Mouse (Mus musculus) cerebellum, adult 2 months (tissue): ENCODE results near the gene Acadl. TPM values are rescaled to one million over a fixed set of nuclear protein-coding genes. Genes with fewer than 3 reads are reported as not detected.

ENCODE experiments used
- DNase-seq, 2 experiments: peaks; one replicate each; pipeline ENCODE4 v3.0.0; 2021
- H3K27ac ChIP-seq: fragments of 200-500 bp; 2 replicates; pipeline ENCODE4 v1.5.1; 2012; ENCODE audit warnings: low read length, control low read depth, inconsistent platforms; ENCODE audit not compliant: insufficient read depth
- H3K27me3 ChIP-seq: fragments of 200-500 bp; 2 replicates; pipeline ENCODE4 v1.6.1; 2012; ENCODE audit warnings: inconsistent platforms, mild to moderate bottlenecking, low read length, moderate library complexity; ENCODE audit not compliant: control insufficient read depth, insufficient read depth
- H3K4me1 ChIP-seq: fragments of 200-500 bp; 2 replicates; pipeline ENCODE4 v1.6.1; 2011; ENCODE audit warnings: low read length; ENCODE audit not compliant: control insufficient read depth, insufficient read depth
- H3K4me3 ChIP-seq: fragments of 200-500 bp; replicated peaks from 2 replicates; pipeline ENCODE3; 2011; ENCODE audit warnings: mild to moderate bottlenecking, low read depth, low read length, control low read depth; ENCODE audit not compliant: insufficient read depth
- CTCF ChIP-seq: fragments of 200-500 bp; IDR thresholded peaks from 2 replicates; pipeline ENCODE4 v1.5.1; 2011; ENCODE audit warnings: low read depth, mild to moderate bottlenecking, control low read depth, low read length, moderate library complexity, borderline replicate concordance; ENCODE audit not compliant: insufficient read depth
- POLR2A ChIP-seq: fragments of 200-500 bp; IDR thresholded peaks from 2 replicates; pipeline ENCODE4 v1.6.1; 2011; ENCODE audit warnings: low read length, control low read depth, borderline replicate concordance; ENCODE audit not compliant: insufficient read depth
- WGBS: fragments of 180-500 bp; shearing (Covaris S2); methylation state at CpG from one replicate; pipeline ENCODE4 v1.1.7; 2018; 5-methylcytosine and 5-hydroxymethylcytosine counted together
- polyA plus RNA-seq: library from polyadenylated mRNA; depleted of rRNA; stranded (reverse); fragments of >200 nt; gene quantifications from 2 replicates; pipeline ENCODE4 v1.2.3, GENCODE M21; 2012

The Acadl gene
- polyA plus RNA-seq, 1 experiment = 37.5 TPM

DNA sequence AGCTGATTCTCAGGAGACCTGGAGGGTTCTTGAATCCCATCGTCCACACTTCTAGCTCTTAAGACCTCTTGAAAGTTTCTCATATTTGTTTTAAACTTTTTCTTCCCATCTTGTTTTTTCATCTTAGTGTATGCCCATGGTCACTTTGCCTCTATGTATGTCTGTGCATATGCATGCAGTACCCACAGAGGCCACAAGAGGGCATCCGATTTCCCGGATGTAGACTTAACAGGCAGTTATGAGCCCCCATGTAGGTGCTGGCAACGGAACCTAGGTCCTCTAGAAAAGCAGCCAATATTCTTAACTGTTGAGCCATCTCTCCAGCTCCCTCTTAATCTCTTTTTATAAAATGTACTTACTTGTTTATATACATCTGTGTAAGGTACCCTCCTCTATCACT, 15.6 kb downstream of the Acadl start:
- no peak for DNase-seq
- TF ChIP-seq POLR2A (no peak), CTCF (0 out of 2 replicates have a peak, but pooled peaks have one; percentile 16)
- Histone ChIP-seq H3K27me3 (no peaks in the 10 kb centered on the region), H3K4me3 (no peak overlapping the region), H3K27ac (no peak overlapping the region), H3K4me1 (no peaks in the 10 kb centered on the region)
- WGBS = 99% methylated on average over 4 of the region's 4 CpGs

DNA sequence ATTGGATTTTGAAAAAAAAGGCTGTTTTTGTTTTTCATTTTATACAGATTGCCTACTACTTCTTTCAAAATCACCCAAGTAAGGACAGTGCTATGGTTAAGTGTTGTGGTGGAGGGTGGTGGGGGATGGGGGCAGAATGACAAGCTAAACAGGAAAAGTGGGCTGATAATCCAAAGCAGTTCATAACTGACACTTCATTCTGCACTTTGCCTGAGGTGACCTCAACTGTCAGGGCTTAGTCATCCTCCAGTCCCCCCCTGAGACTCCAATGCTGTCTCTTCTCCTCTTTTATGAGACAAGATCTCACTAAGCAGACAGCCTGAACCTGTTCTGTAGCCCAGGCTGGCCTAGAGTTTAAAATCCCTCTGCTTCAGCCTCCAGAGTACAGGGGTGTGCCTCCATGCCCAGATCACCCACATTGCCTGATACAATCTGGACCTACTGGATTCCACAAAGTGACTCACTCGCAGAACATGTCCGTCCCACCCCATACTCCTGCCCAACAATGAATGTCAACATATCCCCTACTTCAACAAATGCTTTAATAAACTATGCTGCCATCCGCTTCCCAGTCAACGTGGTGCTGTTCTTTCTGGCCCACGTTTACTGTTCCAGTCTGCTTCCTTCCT, 17.3 kb downstream of the Acadl start:
- TF ChIP-seq CTCF = no peak
- TF ChIP-seq POLR2A = no peak
- no peaks in the 10 kb centered on the region for H3K27me3 ChIP-seq
- WGBS = 92% methylated on average over 5 of the region's 5 CpGs
- no peak overlapping the region for H3K4me3 ChIP-seq
- H3K4me1 ChIP-seq = no peaks in the 10 kb centered on the region
- H3K27ac ChIP-seq = no peak overlapping the region
- DNase-seq = no peak

DNA sequence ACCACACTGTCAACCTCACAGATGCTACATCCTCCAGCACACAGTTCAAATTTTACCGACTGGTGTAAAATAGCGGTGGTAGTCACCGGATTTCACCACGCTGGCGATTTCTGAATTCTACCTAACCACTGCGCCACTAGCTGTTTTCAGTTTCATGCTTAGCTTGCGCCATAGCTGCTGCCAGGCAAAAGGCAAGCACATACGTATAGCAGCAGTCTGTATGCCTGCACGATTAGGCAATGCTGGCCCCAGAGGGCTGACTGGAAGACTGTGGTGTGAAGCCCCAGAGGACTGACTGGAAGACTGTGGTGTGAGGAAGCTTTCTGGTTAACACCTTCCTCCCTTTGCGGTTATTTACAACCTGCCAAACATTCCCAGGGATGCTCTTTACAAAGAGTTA, 21.1 kb downstream of the Acadl start:
- Histone ChIP-seq H3K4me3 (no peak overlapping the region), H3K4me1 (no peaks in the 10 kb centered on the region), H3K27ac (no peak overlapping the region), H3K27me3 (no peaks in the 10 kb centered on the region)
- no peak for TF ChIP-seq POLR2A
- no peak for TF ChIP-seq CTCF
- DNase-seq = no peak
- WGBS = 81% methylated on average over 10 of the region's 10 CpGs

DNA sequence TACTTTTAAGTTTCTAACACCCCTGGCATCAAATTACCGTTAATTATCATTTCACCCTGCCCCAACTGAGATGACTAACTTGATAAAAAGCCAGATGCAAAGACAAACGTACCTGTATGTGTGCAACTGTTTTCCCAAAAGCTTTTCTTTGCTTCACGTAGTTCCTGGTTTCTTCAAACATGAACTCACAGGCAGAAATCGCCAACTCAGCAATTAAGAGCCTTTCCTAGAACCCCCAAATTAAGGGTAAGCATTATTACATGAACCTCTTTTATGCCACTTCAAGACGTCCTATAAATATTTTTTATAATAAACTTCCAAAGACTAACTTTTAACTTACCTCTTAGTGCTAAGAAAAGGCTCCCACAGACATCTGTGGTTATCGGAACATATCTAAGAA, 21.6 kb downstream of the Acadl start:
- Histone ChIP-seq H3K4me3 (no peak overlapping the region), H3K4me1 (no peaks in the 10 kb centered on the region), H3K27me3 (no peaks in the 10 kb centered on the region), H3K27ac (no peak overlapping the region)
- TF ChIP-seq POLR2A (no peak), CTCF (no peak)
- no peak for DNase-seq
- 87% methylated on average over 6 of the region's 6 CpGs for WGBS

DNA sequence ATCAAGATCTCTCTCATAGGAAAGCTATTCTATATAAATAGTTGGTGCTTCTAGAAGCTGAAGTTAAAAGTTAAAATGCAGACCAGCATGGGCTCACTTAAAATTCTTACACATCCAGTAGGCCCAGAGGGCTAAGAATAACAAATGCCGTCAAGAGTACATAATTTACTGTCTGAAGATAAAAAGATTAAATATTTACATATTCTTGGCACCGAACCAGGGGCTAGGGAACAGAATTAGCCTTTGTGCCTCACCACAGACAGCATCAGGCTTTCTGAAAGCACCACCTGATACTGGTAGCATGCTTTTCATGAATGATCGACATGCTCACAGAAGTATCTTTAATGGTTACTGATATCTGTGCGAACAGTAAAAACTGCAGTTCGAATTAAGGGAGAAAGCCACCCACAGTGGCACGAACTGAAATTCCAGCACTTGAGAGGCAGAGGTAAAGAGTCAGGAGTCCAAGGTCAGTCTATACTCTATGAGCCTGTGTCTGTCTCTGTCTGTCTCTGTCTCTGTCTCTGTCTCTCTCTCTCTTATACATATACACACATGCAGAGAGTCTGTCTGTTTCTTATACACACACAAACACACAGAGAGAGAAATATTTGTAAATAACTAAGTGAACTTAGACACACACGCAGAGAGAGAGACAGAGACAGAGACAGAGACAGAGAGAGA, 23.2 kb downstream of the Acadl start:
- 71% methylated on average over 7 of the region's 7 CpGs for WGBS
- DNase-seq = no peak
- no peak for TF ChIP-seq CTCF
- TF ChIP-seq POLR2A = no peak

DNA sequence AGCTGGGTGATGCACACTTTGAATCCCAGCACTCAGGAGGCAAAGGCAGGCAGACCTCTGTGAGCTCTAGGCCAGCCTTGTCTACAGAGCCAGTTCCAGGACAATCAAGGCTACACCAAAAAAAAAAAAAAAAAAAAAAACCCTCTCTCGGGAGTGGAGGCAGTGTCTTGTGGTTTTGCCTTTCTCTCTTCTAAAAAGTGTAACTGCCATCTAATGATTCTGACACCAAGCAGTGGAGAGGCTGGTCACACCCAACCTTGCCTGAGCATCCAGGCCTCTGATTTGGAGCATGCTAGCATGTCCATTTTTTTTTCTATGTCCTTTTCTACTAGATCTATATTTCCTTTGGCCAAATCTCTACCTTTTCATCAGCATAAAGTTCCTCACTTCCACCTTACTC, 23.9 kb downstream of the Acadl start:
- WGBS = 82% methylated on average over 1 of the region's 1 CpGs
- no peak for TF ChIP-seq CTCF
- TF ChIP-seq POLR2A = no peak
- Histone ChIP-seq H3K27ac (no peak overlapping the region), H3K4me1 (no peaks in the 10 kb centered on the region), H3K4me3 (no peak overlapping the region), H3K27me3 (no peaks in the 10 kb centered on the region)
- no peak for DNase-seq

More for the DNA sequence above, 23.2 kb downstream of the Acadl start:
- Histone ChIP-seq H3K27ac (no peak overlapping the region), H3K4me1 (no peaks in the 10 kb centered on the region), H3K4me3 (no peak overlapping the region), H3K27me3 (no peaks in the 10 kb centered on the region)

DNA sequence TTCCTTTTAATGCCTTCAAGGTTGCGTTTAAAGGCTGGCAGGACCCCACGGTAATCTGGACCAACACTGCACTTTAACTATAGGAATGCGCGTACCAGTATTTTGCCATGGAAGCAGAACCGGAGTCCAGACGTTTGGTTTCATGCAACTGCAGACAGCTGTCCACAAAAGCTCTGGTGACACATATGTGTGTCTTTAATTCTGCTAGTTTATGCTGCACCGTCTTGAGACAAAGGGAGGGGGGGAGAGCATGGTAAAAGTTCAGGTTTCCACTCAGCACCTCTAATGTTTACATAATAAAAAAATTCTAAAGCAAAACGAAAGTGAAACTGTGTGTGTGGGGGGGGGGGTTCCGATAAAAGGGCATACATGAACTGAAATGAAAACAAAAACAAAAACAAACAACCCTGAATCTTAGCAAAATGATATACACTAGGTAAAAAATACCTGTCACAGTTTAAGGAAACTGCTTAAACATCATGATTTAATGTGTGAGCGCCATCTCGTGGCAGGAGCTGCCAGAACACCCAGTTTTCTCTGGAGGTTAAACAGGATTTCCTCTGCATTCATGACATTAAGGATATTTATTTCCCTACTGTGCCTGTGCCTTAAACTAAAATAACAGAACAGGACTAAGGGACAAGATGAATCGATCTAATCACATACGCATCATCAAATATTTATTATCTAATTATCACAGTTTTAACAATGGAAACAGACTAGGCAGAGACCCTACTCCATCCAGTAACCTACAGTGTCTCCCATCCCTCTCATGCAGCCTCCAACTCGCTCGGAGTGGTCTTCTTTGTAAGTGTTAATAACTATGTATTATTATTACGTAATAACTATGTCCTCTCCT, 24.7 kb downstream of the Acadl start:
- Histone ChIP-seq H3K27ac (no peak overlapping the region), H3K4me1 (no peaks in the 10 kb centered on the region), H3K4me3 (no peak overlapping the region), H3K27me3 (no peaks in the 10 kb centered on the region)
- TF ChIP-seq POLR2A (no peak), CTCF (peak; percentile 77)
- 56% methylated on average over 16 of the region's 16 CpGs for WGBS
- DNase-seq = peak; percentile 68 to 81

DNA sequence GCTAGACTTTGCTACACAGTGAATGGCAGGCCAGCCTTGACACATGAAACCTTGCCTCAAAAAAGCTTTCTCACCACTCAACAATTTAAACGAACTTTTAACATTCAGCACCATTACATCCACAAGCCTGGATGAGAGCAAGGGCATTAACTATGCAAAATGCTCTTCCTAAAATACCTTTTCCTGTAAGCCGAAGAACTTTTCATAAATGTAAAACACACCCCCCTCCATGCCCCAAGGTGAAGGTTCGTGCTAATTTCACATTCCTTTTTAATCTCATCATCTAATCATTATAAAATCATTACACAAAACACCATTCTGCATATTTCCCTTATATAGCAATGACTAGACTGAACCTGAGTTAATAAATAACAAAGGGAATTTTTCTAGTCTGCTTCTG, 25.9 kb downstream of the Acadl start:
- Histone ChIP-seq H3K4me3 (no peak overlapping the region), H3K27ac (no peak overlapping the region), H3K4me1 (no peaks in the 10 kb centered on the region), H3K27me3 (no peaks in the 10 kb centered on the region)
- TF ChIP-seq CTCF (no peak), POLR2A (no peak)
- no peak for DNase-seq
- 84% methylated on average over 3 of the region's 3 CpGs for WGBS
